Mouse (Mus musculus) thymus, adult 2 months (tissue): ENCODE data around the gene Iqgap2. TPM values are rescaled to one million over a fixed set of nuclear protein-coding genes. Genes with fewer than 3 reads are reported as not detected.

ENCODE experiments used
- DNase-seq: peaks from one replicate; pipeline ENCODE4 v3.0.0; 2021
- H3K27ac ChIP-seq: fragments of 200-500 bp; 2 replicates; pipeline ENCODE4 v1.5.1; 2012; ENCODE audit warnings: low read length, control low read depth; ENCODE audit not compliant: control insufficient read depth, insufficient read depth
- H3K27me3 ChIP-seq: fragments of 200-500 bp; 2 replicates; pipeline ENCODE4 v1.6.1; 2012; ENCODE audit warnings: mild to moderate bottlenecking, low read length, moderate library complexity, mixed read lengths; ENCODE audit not compliant: control insufficient read depth, insufficient read depth
- H3K36me3 ChIP-seq: fragments of 200-500 bp; 2 replicates; pipeline ENCODE4 v1.6.1; 2012; ENCODE audit warnings: mild to moderate bottlenecking, low read length, moderate library complexity; ENCODE audit not compliant: control insufficient read depth, insufficient read depth
- H3K4me1 ChIP-seq: fragments of 200-500 bp; replicated peaks from 2 replicates; pipeline ENCODE4 v1.6.1; 2012; ENCODE audit warnings: low read length; ENCODE audit not compliant: control insufficient read depth, insufficient read depth
- H3K4me3 ChIP-seq: fragments of 200-500 bp; 2 replicates; pipeline ENCODE4 v1.5.1; 2012; ENCODE audit warnings: mild to moderate bottlenecking, low read length, control low read depth, moderate library complexity; ENCODE audit not compliant: control insufficient read depth, insufficient read depth
- CTCF ChIP-seq: fragments of 200-500 bp; IDR thresholded peaks from 2 replicates; pipeline ENCODE4 v1.5.1; 2012; ENCODE audit warnings: mild to moderate bottlenecking, control low read depth, low read length, moderate library complexity, borderline replicate concordance; ENCODE audit not compliant: control insufficient read depth, poor library complexity, insufficient read depth; ENCODE audit errors: extremely low read depth
- POLR2A ChIP-seq: fragments of 200-500 bp; IDR thresholded peaks from 2 replicates; pipeline ENCODE4 v1.6.1; 2012; ENCODE audit warnings: mild to moderate bottlenecking, low read length, control low read depth, moderate library complexity; ENCODE audit not compliant: control insufficient read depth, poor library complexity, insufficient read depth; ENCODE audit errors: extremely low read depth
- WGBS: fragments of 180-500 bp; shearing (Covaris S2); methylation state at CpG from one replicate; pipeline ENCODE4 v1.1.7; 2018; 5-methylcytosine and 5-hydroxymethylcytosine counted together
- polyA plus RNA-seq: library from polyadenylated mRNA; depleted of rRNA; stranded (reverse); fragments of >200 nt; gene quantifications from 2 replicates; pipeline ENCODE4 v1.2.3, GENCODE M21; 2012; rRNA removed

Iqgap2 gene
- polyA plus RNA-seq, 1 experiment = 4.4 TPM

DNA sequence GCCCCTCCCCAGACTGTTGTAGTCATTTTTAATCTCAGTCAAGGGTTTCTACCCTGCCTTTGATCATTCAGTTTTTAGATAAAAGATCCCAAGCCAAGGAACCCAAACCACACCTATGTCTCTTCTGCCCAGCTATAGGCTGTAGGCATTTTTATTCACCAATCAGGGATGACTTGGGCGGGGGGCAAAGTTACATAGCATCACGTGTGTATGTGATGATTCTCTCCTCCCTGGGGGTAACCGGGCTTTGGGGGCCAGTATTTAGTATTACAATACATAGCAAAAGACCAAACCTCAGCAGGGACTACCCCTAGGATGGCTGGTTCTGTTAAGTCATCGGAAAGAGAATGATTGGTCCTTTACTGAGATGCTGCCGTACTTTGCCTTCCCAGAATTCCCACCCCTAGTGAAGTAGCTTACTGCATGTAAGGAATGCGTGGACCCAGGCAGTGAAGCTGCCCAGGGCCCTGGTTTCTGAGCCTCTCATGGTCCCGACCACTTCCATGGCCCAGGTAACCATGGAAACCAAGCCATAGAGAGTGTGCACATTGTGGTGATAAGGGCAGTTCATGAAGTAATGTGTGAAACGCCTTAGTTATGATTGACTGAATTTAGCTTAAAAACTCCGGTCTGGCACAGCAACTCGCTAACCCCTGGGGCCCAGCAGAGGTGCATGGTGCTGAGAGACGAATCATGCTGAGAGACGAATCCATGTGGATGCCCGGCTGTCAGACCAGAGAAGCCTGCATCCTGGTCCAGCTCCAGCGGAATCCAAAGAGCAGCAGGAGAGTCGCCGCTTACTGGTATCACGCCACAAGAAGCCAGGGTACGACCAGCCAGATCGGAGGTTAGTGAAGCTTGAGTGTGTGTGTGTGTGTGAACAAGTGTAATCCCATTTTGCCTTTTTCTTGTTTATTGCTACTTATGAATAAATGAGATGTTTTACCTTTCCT is 308.2 kb downstream of the Iqgap2 start:
- no peaks in the 10 kb centered on the region for H3K4me1 ChIP-seq

DNA sequence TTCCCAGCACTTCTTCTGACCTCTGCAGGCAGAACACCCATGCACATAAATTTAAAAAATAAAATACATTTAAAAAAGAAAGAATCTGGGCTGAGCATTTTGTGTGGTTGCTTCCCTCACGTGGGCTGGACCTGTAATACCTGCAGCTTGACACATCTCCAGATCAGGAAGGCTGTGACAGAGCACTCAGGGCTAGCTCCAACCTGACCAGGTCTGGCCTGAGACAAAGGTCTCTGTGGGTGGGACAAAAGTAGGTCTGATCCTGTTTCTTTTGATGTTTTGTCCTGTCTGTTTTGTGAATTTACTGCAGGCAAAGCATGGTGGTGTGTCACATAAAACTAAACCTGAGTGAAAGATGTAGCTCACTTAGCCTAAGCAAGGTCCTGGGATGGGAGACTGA is 309.9 kb downstream of the Iqgap2 start:
- H3K27ac ChIP-seq = no peak overlapping the region

More for the DNA sequence above, 308.2 kb downstream of the Iqgap2 start:
- no peak for TF ChIP-seq POLR2A
- TF ChIP-seq CTCF = no peak
- H3K36me3 ChIP-seq = no peaks in the 10 kb centered on the region
- DNase-seq = no peak
- no peak overlapping the region for H3K27ac ChIP-seq
- no peak overlapping the region for H3K4me3 ChIP-seq
- WGBS = 94% methylated on average over 19 of the region's 19 CpGs
- no peaks in the 10 kb centered on the region for H3K27me3 ChIP-seq

DNA sequence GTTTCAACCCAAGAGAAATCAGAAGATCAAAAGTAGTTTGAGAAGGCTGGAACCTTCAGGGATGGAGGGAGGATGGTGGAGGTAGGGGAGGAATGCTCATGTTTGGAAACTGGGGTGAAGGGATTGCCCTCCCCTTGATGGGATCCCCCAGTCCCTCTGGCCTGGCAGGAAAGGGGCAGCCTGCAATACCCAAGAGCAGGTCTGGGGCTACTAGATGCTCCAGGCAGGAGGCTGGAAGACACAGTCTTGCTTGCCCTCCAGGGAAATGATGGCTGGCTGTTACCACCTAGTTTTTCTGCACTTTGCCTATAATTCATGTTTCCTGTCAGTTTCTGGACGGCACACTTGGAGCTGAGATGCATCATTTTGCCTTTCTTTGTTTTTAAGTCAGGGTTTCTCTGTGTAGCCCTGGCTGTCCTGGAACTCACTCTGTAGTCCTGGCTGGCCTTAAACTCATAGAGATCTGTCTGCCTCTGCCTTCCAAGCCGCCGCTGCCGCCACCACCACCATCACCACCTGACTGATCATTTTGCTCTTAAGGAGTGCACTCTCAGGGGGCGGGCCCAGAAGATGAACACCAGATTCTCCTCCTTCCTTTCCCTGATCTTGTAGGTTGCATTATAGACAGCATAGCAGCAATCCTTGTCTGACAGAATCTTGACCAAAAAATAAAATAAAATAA is 313.6 kb downstream of the Iqgap2 start:
- no peak for DNase-seq
- H3K4me1 ChIP-seq = no peaks in the 10 kb centered on the region
- TF ChIP-seq CTCF = no peak
- no peak for TF ChIP-seq POLR2A
- H3K27me3 ChIP-seq = no peaks in the 10 kb centered on the region
- H3K27ac ChIP-seq = no peak overlapping the region
- H3K36me3 ChIP-seq = no peaks in the 10 kb centered on the region
- H3K4me3 ChIP-seq = no peak overlapping the region
- WGBS = 97% methylated on average over 5 of the region's 5 CpGs

More for the DNA sequence above, 309.9 kb downstream of the Iqgap2 start:
- TF ChIP-seq CTCF (no peak), POLR2A (no peak)
- WGBS = 76% methylated on average over 1 of the region's 1 CpGs
- Histone ChIP-seq H3K27me3 (no peaks in the 10 kb centered on the region), H3K4me1 (no peaks in the 10 kb centered on the region), H3K36me3 (no peaks in the 10 kb centered on the region), H3K4me3 (no peak overlapping the region)
- no peak for DNase-seq

Other genes with a start within 250 kb of the Iqgap2 start
- 2.1 and 2.4 TPM in 2 replicates for gene F2rl2, start 195.1 kb downstream of the Iqgap2 start, polyA plus RNA-seq
- 0.29 and 2.0 TPM in 2 replicates for gene Gm20075, start 189.5 kb upstream of the Iqgap2 start, polyA plus RNA-seq
- not detected in 2 replicates for gene Gm17190, start 190.1 kb upstream of the Iqgap2 start, polyA plus RNA-seq
- 0.09 and 0.48 TPM in 2 replicates for gene Sv2c, start 240.7 kb upstream of the Iqgap2 start, polyA plus RNA-seq